Mouse (Mus musculus) right cerebral cortex, adult 2 months (tissue): ENCODE measurements around the gene Minos1.

Experiments
- DNase-seq, 2 experiments: peaks; one replicate each; pipeline ENCODE4 v3.0.0; 2021 to 2022; ENCODE audit warnings: low spot score in 2 of 2

Minos1 gene

DNA sequence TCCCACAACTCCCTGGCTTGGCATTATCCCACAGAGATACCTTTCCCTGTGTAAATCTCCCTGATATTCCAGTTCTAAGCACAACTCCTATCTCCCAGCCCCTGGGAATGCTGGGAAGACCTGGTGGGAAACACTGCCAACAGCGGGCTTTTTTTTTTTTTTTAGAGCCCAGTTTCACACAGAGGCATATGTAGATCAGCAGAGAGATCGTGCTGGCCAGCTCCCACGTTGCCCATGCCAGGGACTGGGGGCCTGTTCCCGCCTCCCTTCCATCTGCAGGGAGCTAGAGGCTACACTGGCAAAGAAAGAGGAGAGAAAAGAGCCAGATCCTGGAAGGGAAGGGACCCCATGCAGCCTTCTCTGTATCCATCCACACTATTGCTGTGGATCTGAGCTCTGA lies 62.6 kb downstream of the Minos1 start:
- peak in 1 of 2 experiments; percentile 56 for DNase-seq

DNA sequence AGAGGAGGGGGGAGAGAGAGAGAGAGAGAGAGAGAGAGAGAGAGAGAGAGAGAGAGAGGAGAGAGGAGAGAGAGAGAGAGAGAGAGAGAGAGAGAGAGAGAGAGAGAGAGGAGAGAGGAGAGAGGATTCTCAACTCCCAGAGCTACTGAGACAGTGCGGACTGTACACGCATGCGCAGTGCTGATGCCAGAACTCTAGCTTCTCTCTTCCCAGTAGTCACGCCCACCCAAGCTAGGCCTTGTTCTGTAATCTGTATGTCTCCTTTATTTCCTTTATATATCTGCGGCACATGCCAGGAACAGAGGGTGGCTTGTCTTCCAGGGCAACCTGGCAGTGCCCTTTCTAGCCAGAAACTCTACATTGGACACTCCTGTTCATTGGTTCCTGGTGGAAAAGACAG lies 66.1 kb downstream of the Minos1 start:
- DNase-seq = no peak

DNA sequence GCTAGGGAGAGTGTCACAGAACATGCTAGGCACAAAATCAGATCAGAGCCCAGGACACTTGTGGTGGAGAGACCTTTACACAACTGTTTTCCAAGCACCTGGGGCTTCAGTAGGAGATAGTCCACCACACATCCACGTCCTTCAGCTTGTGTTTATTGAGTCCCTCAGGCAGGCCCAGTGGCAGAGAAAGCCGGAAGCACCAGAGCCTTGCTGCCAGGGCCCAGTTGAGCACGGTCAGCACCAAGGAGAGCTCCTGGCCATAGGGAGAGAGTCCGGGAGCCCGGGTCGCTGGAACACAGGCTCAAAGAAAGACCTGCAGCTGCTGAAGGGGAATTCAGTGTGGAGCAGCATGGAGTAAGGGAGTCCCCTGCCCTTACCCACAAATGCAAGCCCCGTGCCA lies 71.3 kb downstream of the Minos1 start:
- DNase-seq = no peak

DNA sequence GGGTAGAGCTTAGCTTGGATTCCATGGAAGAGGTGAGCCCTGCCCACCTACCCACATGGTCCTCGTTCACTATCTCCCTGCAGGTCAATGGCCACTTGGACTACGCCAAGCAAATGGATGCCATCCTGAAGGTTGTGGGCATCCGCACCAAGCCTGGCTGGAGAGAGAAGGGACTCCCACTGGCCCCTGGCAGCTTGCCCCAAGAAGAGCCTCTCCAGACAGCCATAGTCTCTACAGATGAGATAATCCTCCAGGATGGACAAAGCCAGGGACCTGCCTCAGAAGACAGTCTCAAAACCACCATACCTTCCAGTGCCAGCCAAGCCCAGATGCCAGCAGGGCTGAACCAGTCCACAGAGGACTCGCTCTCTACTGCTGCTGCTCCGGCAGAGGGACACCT lies 72.9 kb downstream of the Minos1 start:
- no peak for DNase-seq

DNA sequence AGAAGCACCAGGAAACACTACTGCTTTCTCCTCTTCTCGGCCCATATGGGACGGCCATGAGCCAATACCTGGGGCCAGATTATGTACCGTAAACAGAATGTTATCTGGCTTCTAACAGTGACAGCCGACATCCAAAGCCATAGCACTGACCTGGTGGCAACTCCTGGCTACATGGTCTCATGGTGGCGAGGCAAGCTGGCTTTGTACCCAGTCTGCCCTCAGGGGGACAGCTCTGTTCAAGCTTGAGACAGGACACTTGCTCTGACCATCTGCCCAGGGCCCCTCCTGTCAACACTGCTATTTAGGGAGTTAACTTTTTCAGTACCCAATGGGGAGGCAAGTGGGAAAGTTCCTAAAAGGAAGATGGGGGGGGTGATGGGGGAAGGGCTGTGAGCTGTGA lies 73.6 kb downstream of the Minos1 start:
- no peak for DNase-seq

DNA sequence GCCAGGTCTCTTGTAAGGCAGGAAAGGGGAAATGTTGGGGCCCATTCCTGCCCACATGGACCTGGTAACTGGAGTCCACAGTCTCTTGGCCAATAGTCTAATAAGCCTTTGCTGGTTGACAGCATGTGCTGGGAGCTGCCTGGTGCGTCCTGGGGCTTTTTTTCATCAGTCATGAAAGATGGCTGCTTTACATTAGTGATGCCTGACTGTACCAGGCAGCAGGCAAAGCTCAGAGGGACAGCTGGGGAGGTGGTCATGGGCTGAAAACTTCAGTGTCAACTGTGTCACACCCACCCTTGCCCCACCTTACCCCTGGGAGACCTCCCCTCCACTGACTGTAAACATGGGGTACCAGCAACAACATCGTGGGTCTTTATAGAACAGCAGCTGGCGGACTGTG lies 75.2 kb downstream of the Minos1 start:
- no peak for DNase-seq

DNA sequence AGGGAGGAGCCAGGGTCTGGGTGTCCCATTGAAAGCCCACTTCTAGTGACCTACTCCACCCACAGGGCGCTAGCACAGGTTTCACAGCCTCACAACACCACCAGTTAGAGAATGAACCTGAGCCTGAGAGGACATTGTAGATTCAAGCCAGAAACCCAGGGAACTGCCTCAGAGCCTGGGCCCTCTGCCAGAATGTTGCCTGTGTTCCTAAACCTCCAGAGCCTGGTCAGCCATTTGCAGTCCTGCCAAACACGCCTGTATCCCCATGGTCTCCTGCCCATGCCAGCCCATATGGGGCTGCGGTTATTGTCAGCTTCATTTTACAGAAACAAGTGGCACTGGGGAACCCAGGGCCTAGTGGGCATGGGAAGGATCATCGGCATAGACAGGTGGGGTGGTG lies 75.6 kb downstream of the Minos1 start:
- no peak for DNase-seq

DNA sequence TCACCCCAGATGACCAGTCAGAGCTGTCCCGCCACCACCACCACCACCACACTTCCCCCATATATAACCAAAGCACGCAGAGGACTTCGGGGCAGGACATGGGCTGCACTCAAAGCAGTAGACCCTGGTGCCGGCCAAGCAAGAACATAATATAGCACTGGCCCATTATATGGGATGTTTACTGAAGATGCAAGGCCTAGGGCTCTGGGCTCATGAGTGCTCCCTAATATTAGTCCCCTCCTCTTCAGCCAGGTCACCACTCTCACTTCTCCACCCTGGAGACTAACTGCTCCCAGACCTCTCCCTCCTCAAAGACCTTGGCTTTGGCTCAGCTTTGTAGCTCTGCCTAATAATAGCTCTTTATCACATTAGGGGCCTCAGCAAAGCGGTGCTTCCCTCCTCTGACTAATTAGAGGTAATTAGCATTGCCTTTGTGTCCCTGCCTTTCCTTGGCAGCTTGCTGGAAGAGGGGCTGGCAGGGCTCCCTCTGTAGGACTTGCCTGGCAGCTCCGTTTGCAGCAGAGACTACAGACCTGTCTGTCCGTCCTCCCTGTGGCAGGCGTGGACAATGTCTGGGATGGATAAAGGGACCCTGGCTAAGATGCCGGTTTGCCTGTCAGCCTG lies 76.5 kb downstream of the Minos1 start:
- peak; percentile 57 to 62 for DNase-seq

DNA sequence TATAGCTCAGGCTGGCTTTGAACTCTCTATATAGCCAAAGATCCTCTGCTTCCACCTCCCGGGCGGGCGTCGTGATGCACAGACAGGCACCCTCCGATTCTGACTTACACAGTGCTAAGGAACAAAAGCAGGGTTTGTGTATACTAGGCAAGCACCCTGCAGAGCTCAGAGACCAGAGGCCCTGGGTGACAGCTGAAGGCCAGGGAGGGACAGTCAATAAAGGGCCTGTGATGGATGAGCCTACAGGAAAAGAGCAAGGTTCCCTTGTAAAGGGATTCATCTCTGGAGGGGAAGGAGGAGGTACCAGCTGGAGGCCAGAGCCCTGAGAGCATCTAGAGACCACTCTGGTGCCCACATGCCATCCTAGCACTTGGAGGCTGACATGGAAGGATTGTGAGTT lies 77.5 kb downstream of the Minos1 start:
- no peak for DNase-seq

DNA sequence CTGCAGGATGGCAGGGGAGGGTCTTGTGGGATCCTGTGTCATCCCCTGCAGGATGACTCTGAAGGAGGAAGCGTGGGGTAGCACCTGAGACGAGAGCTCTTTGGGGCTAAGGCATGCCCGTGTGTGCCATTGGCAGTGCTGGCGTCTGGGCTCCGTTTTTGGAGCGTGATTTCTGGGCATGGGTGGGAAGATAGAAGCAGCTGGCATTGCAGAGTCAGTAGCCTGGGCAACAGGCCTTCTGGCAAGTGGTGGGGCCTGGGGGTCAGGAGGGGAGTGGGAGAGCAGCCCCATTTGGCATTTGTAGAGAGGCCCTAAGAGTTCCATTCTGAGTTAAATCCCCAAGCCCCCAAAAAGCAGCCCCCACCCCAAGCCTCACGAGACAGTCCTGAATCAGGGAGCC lies 78.1 kb downstream of the Minos1 start:
- DNase-seq = no peak
